Mouse (Mus musculus) splenic B cell, adult 2 months (primary cell): Measurements from ENCODE around the gene Vwa3b.

Source experiments
- DNase-seq: peaks from one replicate; pipeline ENCODE4 v3.0.0-alpha.2; 2011; ENCODE audit warnings: low read depth, low spot score
- H3K27me3 ChIP-seq: 2 replicates; pipeline ENCODE4 v1.6.1; 2012; ENCODE audit warnings: mild to moderate bottlenecking, low read length, moderate library complexity, mixed read lengths; ENCODE audit not compliant: control insufficient read depth, poor library complexity, insufficient read depth, severe bottlenecking
- H3K36me3 ChIP-seq: 2 replicates; pipeline ENCODE4 v1.6.1; 2012; ENCODE audit warnings: mild to moderate bottlenecking, low read length, moderate library complexity, mixed read lengths; ENCODE audit not compliant: control insufficient read depth, poor library complexity, insufficient read depth, severe bottlenecking

Vwa3b gene

GRCm38 (mm10) chr1:37231295-37231701, 204.9 kb downstream of the Vwa3b start:
- H3K27me3 ChIP-seq = no peaks in the 10 kb centered on the region
- no peak for DNase-seq

More at GRCm38 (mm10) chr1:37231295-37231701, 204.9 kb downstream of the Vwa3b start:
- H3K36me3 ChIP-seq = no peaks in the 10 kb centered on the region
